Mouse (Mus musculus) erythroblast, embryonic 14.5 days (primary cell): ENCODE results near the gene A430078G23Rik.

ENCODE experiments used
- GATA1 ChIP-seq: IDR thresholded peaks from 2 replicates; pipeline ENCODE4 v1.6.1; 2012; ENCODE audit warnings: low read length, inconsistent platforms, mixed read lengths
- TAL1 ChIP-seq: IDR thresholded peaks from 3 replicates; pipeline ENCODE4 v1.6.1; 2012; ENCODE audit warnings: low read length, inconsistent platforms, mixed read lengths

- TF ChIP-seq GATA1 (no peak), TAL1 (no peak)
Measured at GRCm38 (mm10) chr8:3336658-3337524, 16.3 kb upstream of the A430078G23Rik start.
